Mouse (Mus musculus) 3T3-L1 (cell line): ENCODE results near the gene Usp43.

Source experiments
- DNase-seq: peaks from one replicate; pipeline ENCODE4 v3.0.0-alpha.2; 2015; ENCODE audit warnings: low read depth, low spot score

Usp43 gene

DNA sequence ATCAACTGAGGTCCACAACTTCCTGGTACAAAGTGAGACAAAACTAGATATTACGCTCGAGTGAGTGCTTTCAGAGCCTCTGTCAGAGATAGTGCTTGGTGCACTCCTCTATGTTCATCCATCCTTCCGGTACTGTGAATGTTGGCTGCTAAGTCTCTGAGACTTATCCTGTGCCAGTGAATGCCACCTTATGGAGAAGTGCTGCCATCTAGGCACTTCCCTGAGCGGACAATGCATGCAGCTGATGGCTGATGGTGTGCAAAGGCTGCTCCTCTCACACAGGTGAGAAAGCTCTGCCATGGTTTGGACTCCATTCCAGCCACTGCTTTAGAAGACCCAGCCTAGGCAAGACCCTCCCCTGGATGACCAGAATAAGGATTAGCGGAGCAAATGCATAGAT, 113.9 kb downstream of the Usp43 start:
- no peak for DNase-seq

DNA sequence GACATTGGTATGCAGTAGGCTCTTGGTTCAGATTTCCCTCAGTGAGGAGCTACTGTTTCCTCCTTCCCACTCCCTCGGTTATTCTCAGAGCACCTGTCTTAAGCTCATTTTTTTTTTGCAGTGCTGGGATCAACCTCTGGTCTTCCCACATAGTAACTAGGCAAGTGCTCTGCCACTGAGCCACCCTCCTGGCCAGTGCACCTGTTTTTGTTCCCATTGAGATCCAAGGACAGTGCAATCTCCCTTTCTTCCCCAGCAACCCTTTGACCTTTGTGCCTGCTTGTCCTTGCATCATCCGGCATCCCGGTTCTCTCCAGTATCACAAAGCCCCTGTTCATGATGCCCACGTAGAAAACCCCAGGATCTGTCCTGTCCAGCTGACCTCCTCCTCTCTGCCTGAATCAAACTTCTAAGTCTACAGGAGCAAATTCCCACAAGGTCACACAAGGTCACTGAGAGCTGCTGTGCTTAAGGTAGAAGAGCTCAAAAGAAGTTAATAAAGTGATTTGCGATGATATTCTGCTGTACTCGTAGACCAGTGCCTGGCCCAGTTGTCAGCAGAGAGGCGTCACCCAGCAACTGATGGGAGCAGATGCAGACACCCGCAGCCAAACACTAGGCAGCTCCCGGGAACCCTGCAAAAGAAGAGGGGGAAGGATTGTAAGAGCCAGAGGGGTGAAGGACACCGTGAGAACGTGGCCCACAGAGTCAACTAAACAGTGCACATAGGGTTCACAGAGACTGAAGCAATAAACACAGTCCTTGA, 114.9 kb downstream of the Usp43 start:
- DNase-seq: no peak

DNA sequence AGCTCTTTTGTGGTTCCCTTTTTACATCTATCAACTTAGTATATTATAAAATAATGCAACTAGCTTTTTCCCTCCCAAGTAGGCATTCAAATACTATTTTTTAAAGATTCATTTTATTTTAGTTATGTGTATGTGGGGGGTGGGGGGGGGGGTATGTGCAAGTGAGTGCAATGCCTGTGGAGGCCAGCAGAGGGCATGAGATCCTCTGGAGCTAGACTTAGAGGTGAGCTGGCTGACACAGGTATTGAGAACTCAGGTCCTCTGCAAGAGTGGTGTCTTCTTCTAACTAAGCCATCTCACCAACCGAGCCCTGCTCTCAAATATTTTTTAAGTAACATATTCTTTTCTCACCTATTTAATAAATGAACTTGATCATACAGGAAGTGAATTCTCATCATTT, 116.4 kb downstream of the Usp43 start:
- no peak for DNase-seq
